Mouse (Mus musculus): ENCODE data around the gene Capn2.

DNA sequence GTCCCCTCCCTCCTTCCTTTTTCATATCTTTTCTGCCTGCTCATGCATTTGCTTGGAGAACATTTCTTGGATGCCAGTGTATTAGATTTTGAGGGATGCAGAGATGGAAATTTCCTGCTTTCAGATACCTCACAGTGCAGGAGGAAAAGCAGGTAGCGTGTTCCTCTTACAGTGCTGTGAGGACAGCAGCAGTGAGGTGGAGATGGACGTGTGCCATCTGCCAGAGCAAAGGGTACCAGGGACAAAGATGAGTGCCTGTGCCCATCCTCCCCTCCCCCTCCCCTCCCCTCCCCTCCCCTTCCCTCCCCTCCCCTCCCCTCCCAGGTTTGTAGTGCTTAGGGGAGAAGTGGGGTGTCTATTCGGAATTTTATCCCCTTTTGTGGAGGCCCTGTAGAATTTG, 87.6 kb downstream of the Capn2 start:
- TF ChIP-seq CTCF (IDR thresholded peaks at IDR 0.05; ENCODE audit: low read depth) = no peak
- TF ChIP-seq EP300 (IDR thresholded peaks at IDR 0.05; ENCODE audit: low read depth) = no peak
